Mouse (Mus musculus): ENCODE measurements at regions not wholly inside any gene's neighbourhood (a gene's known extent, or its start where the extent isn't known, plus 50 kb on each side); places are given as distances from the start of the nearest gene placed in this dataset.

DNA sequence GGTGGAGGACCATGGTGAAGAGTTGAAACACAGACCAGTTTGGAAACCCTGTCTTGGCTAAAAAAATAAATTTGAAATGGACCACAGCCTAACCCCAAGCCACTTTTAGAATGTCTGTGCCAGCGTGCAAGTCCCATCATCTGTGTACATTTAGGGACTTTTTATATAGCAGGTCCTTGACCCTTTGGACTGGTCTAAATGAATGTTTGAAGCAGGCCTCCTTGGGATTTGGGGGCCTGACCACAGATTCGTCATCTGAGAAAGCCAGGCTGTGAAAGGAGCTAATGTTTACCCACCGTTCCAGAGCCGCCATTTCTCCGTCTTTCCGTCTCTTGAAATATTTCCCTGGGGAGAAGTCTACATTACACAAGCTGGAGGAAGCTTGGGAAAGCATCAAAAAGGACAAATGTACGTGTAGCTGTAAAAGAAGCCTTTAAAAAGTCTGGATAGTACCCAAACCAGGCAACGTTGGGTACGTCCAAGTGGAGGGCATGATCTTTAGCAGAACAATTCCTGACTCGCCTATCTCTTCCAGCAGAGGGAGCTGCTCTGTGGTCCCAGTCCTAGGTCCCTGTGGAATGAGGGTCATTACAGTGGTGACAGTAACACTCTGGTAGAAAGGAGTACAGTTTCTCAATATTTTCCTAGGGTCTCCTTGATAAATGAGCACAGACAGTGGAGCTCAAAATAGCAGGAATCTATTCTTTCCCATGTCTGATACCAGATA lies 305.0 kb downstream of the Maf start:
- peak in 1 of 2 experiments; percentile 11 for DNase-seq (ENCODE audit: low spot score in 2 of 2)
- intact Hi-C loops (cut with DNase I) = loop anchor here (5.0 kb wide), 1 partner anchor 305 kb away; the partner anchor contains the start of gene Maf
